Mouse (Mus musculus): ENCODE results near the gene Cyp27a1. TPM values are rescaled to one million over a fixed set of nuclear protein-coding genes. Genes with fewer than 3 reads are reported as not detected.

The Cyp27a1 gene
- polyA plus RNA-seq, 1 experiment from 2014 or later: 5.4 TPM

- Histone ChIP-seq H3K27me3 (replicated peaks; ENCODE audit: insufficient read depth, low read length) (peaks cover 36% of the 10 kb centered on the region), H3K4me3 (ENCODE audit: low read depth, low read length) (no peak overlapping the region), H3K36me3 (ENCODE audit: insufficient read depth, low read length) (no peaks in the 10 kb centered on the region), H3K27ac (ENCODE audit: low read length) (no peak overlapping the region), H3K9me3 (ENCODE audit: low read length) (no peaks in the 10 kb centered on the region), H3K9ac (replicated peaks; ENCODE audit: low read depth) (no peak overlapping the region), H3K4me2 (replicated peaks; ENCODE audit: low read depth, low read length) (no peak overlapping the region), H3K4me1 (ENCODE audit: insufficient read depth, low read depth, low read length) (peaks cover 2% of the 10 kb centered on the region; the same call in 1 of the 2 replicates)
- ATAC-seq (no peak), DNase-seq (ENCODE audit: low spot score) (no peak)
- TF ChIP-seq CTCF (IDR thresholded peaks at IDR 0.05) (no peak), EP300 (IDR thresholded peaks at IDR 0.05) (no peak)
- WGBS: 18% methylated on average over 3 of the region's 3 CpGs
Observed at GRCm38 (mm10) chr1:74778934-74779486, 65.6 kb downstream of the Cyp27a1 start.

GRCm38 (mm10) chr1:74782045-74782444 is 68.7 kb downstream of the Cyp27a1 start:
- peaks cover 46% of the 10 kb centered on the region for H3K27me3 ChIP-seq (replicated peaks; ENCODE audit: insufficient read depth, low read length)
- WGBS: 18% methylated on average over 14 of the region's 14 CpGs

GRCm38 (mm10) chr1:74783554-74783953 is 70.2 kb downstream of the Cyp27a1 start:
- H3K27ac ChIP-seq (ENCODE audit: low read length): no peak overlapping the region
- peaks cover 6% of the 10 kb centered on the region for H3K4me1 ChIP-seq (ENCODE audit: insufficient read depth, low read depth, low read length)
- no peak overlapping the region for H3K9ac ChIP-seq (replicated peaks; ENCODE audit: low read depth)
- peak overlapping the region; percentile 63 for H3K4me2 ChIP-seq (replicated peaks; ENCODE audit: low read depth, low read length)
- peak overlapping the region; percentile 34; the same call in 1 of the 2 replicates for H3K4me3 ChIP-seq (ENCODE audit: low read depth, low read length)
- H3K27me3 ChIP-seq (replicated peaks; ENCODE audit: insufficient read depth, low read length): peaks cover 57% of the 10 kb centered on the region
- no peaks in the 10 kb centered on the region for H3K36me3 ChIP-seq (ENCODE audit: insufficient read depth, low read length)
- DNase-seq (ENCODE audit: low spot score): no peak
- 3% methylated on average over 13 of the region's 13 CpGs for WGBS
- no peak for ATAC-seq
- no peaks in the 10 kb centered on the region for H3K9me3 ChIP-seq (ENCODE audit: low read length)
- no peak for TF ChIP-seq EP300 (IDR thresholded peaks at IDR 0.05)
- no peak for TF ChIP-seq CTCF (IDR thresholded peaks at IDR 0.05)

More at GRCm38 (mm10) chr1:74782045-74782444, 68.7 kb downstream of the Cyp27a1 start:
- ATAC-seq (no peak), DNase-seq (ENCODE audit: low spot score) (no peak)
- H3K4me2 ChIP-seq (replicated peaks; ENCODE audit: low read depth, low read length): no peak overlapping the region
- no peaks in the 10 kb centered on the region for H3K36me3 ChIP-seq (ENCODE audit: insufficient read depth, low read length)
- H3K27ac ChIP-seq (ENCODE audit: low read length): no peak overlapping the region
- H3K4me1 ChIP-seq (ENCODE audit: insufficient read depth, low read depth, low read length): peaks cover 6% of the 10 kb centered on the region
- no peak overlapping the region for H3K4me3 ChIP-seq (ENCODE audit: low read depth, low read length)
- TF ChIP-seq EP300 (IDR thresholded peaks at IDR 0.05) (no peak), CTCF (IDR thresholded peaks at IDR 0.05) (no peak)
- no peak overlapping the region for H3K9ac ChIP-seq (replicated peaks; ENCODE audit: low read depth)
- no peaks in the 10 kb centered on the region for H3K9me3 ChIP-seq (ENCODE audit: low read length)

- no peaks in the 10 kb centered on the region for H3K36me3 ChIP-seq (ENCODE audit: insufficient read depth, low read length)
- ATAC-seq: peak; percentile 33; the same call in 1 of the 2 replicates
- H3K27ac ChIP-seq (ENCODE audit: low read length): no peak overlapping the region
- peak; percentile 65 for TF ChIP-seq CTCF (IDR thresholded peaks at IDR 0.05)
- TF ChIP-seq EP300 (IDR thresholded peaks at IDR 0.05): no peak
- WGBS: 1% methylated on average over 62 of the region's 67 CpGs
- H3K27me3 ChIP-seq (replicated peaks; ENCODE audit: insufficient read depth, low read length): peaks cover 63% of the 10 kb centered on the region
- no peak overlapping the region for H3K9ac ChIP-seq (replicated peaks; ENCODE audit: low read depth)
- DNase-seq (ENCODE audit: low spot score): peak; percentile 58
- peak overlapping the region; percentile 63 for H3K4me2 ChIP-seq (replicated peaks; ENCODE audit: low read depth, low read length)
- H3K9me3 ChIP-seq (ENCODE audit: low read length): no peaks in the 10 kb centered on the region
- peak overlapping the region; percentile 34 for H3K4me3 ChIP-seq (ENCODE audit: low read depth, low read length)
- H3K4me1 ChIP-seq (ENCODE audit: insufficient read depth, low read depth, low read length): peaks cover 6% of the 10 kb centered on the region
Observed at GRCm38 (mm10) chr1:74784041-74784759, 70.8 kb downstream of the Cyp27a1 start.

Other genes with a start within 250 kb of the Cyp27a1 start
- gene Cnot9, start 207.5 kb upstream of the Cyp27a1 start, polyA plus RNA-seq (2015; fragmentation: Nextera tagmentation; extraction: Ambion mirVana): 20.0 and 20.9 TPM in 2 replicates
- gene Plcd4, start 170.7 kb upstream of the Cyp27a1 start, polyA plus RNA-seq (2015; fragmentation: Nextera tagmentation; extraction: Ambion mirVana): 0.27 and 0.90 TPM in 2 replicates
- 9.1 and 9.8 TPM in 2 replicates for gene Usp37, start 169.3 kb upstream of the Cyp27a1 start, polyA plus RNA-seq (2015; fragmentation: Nextera tagmentation; extraction: Ambion mirVana)
- 2.7 and 3.1 TPM in 2 replicates for gene Zfp142, start 125.3 kb upstream of the Cyp27a1 start, polyA plus RNA-seq (2015; fragmentation: Nextera tagmentation; extraction: Ambion mirVana)
- gene Bcs1l, start 125.3 kb upstream of the Cyp27a1 start, polyA plus RNA-seq (2015; fragmentation: Nextera tagmentation; extraction: Ambion mirVana): 7.1 and 8.3 TPM in 2 replicates
- gene Rnf25, start 112.2 kb upstream of the Cyp27a1 start, polyA plus RNA-seq (2015; fragmentation: Nextera tagmentation; extraction: Ambion mirVana): 26.6 and 26.9 TPM in 2 replicates
- 12.5 and 16.3 TPM in 2 replicates for gene Stk36, start 112.1 kb upstream of the Cyp27a1 start, polyA plus RNA-seq (2015; fragmentation: Nextera tagmentation; extraction: Ambion mirVana)
- gene Ttll4, start 51.8 kb upstream of the Cyp27a1 start, polyA plus RNA-seq (2015; fragmentation: Nextera tagmentation; extraction: Ambion mirVana): 4.2 and 4.7 TPM in 2 replicates
- gene Prkag3, start 35.6 kb downstream of the Cyp27a1 start, polyA plus RNA-seq (2015; fragmentation: Nextera tagmentation; extraction: Ambion mirVana): 2.6 and 4.6 TPM in 2 replicates
- 0.36 and 0.50 TPM in 2 replicates for gene Wnt6, start 58.3 kb downstream of the Cyp27a1 start, polyA plus RNA-seq (2015; fragmentation: Nextera tagmentation; extraction: Ambion mirVana)
- not detected in 2 replicates for gene Wnt10a, start 77.9 kb downstream of the Cyp27a1 start, polyA plus RNA-seq (2015; fragmentation: Nextera tagmentation; extraction: Ambion mirVana)
- not detected in 2 replicates for gene Cdk5r2, start 141.4 kb downstream of the Cyp27a1 start, polyA plus RNA-seq (2015; fragmentation: Nextera tagmentation; extraction: Ambion mirVana)
- gene Fev, start 171.8 kb downstream of the Cyp27a1 start, polyA plus RNA-seq (2015; fragmentation: Nextera tagmentation; extraction: Ambion mirVana): not detected in 2 replicates
- not detected in 2 replicates for gene Cryba2, start 179.6 kb downstream of the Cyp27a1 start, polyA plus RNA-seq (2015; fragmentation: Nextera tagmentation; extraction: Ambion mirVana)
- gene Cfap65, start 222.0 kb downstream of the Cyp27a1 start, polyA plus RNA-seq (2015; fragmentation: Nextera tagmentation; extraction: Ambion mirVana): 2.0 and 2.3 TPM in 2 replicates
- gene Ihh, start 238.1 kb downstream of the Cyp27a1 start, polyA plus RNA-seq (2015; fragmentation: Nextera tagmentation; extraction: Ambion mirVana): 0.10 and 0.16 TPM in 2 replicates